ENCODE assay signal across 7 mouse cellular contexts in the genomic region with DNA sequence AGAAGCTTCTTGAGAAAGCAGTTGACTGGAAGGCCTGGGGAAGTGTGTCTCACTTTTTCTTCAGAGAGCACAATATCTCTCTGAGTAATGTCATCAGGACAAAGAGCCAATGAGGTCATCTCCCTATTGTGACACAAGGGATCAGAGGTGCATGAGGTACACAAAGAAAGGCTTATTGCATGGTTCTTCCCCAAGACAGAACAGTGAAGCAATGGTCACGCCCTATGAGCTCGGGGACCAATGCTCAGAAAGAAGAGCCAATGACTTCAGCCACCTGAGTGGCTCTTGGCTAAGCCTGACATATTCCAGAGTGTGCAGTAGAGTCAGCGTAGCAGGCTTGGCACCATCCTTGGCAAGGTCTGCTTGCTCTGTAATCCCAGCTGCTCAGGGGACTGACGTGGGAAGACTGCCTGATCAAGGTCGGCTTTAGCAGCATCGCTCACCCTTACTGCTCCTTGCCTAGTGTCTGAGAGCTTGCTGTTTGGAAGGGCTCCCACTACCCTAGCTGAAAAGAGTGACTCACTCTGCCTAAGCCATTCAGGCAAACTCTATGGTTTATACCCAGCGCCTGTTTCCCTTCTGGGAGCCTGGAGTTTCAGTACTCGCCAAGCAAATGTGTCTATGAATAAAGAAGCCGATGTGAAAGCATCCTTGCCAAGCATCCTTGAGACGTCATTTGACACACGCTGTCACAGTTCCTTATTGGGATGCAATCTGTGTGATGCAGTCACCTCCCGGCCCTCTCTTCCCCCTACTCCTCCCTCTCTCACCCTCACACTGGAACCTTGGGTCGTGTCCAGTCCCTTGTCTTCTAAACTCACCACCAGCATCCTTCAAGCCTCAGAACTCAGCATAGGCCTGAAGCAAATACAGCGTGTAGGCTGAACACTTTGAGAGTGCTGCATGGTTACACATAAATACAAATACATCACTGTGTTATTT.
DNase-seq lines count a peak whose midpoint lies in the region; ATAC-seq lines count a peak whose summit lies in the region.

No protein-coding gene starts in this region.

- 76% methylated on average over 14 of the region's 14 CpGs for WGBS in midbrain, embryonic 15.5 days
- WGBS in midbrain, embryonic 11.5 days: 89% methylated on average over 14 of the region's 14 CpGs

- H3K4me1 ChIP-seq in midbrain, embryonic 15.5 days: peaks cover 3% of the 10 kb centered on the region; the same call in 1 of the 2 replicates
- H3K4me1 ChIP-seq in midbrain, embryonic 11.5 days (ENCODE audit: control insufficient read depth, insufficient read depth, low read length): no peaks in the 10 kb centered on the region

- no peaks in the 10 kb centered on the region for H3K27me3 ChIP-seq in midbrain, embryonic 15.5 days (replicated peaks)
- no peaks in the 10 kb centered on the region for H3K27me3 ChIP-seq in midbrain, embryonic 11.5 days (ENCODE audit: control insufficient read depth, insufficient read depth, low read length)

- no peak overlapping the region for H3K4me3 ChIP-seq in midbrain, embryonic 15.5 days
- H3K4me3 ChIP-seq in midbrain, embryonic 11.5 days (ENCODE audit: low read depth, low read length): no peak overlapping the region

- peak; percentile 63 for ATAC-seq in midbrain, embryonic 15.5 days (replicated peaks)
- ATAC-seq in midbrain, embryonic 11.5 days (ENCODE audit: low FRiP score): no peak

- H3K27ac ChIP-seq in midbrain, embryonic 15.5 days: no peak overlapping the region
- no peak overlapping the region for H3K27ac ChIP-seq in midbrain, embryonic 11.5 days (ENCODE audit: low read depth, low read length)

- DNase-seq in midbrain, embryonic 11.5 days (ENCODE audit: low spot score, missing footprints): no peak
- peak; percentile 40 to 52 for DNase-seq in cerebellum, adult 18-20 months
- DNase-seq in gonadal fat pad, adult 2 months (ENCODE audit: low read depth): peak; percentile 79
- DNase-seq in right cerebral cortex, postnatal 14 days: peak; percentile 23
- no peak for DNase-seq in urinary bladder, postnatal 25 days (ENCODE audit: low spot score)
- DNase-seq in embryo, embryonic 10 days (ENCODE audit: low spot score): no peak

- H3K4me2 ChIP-seq in midbrain, embryonic 15.5 days: no peak overlapping the region
- no peak overlapping the region for H3K4me2 ChIP-seq in midbrain, embryonic 11.5 days

- no peaks in the 10 kb centered on the region for H3K36me3 ChIP-seq in midbrain, embryonic 15.5 days (replicated peaks)
- no peaks in the 10 kb centered on the region for H3K36me3 ChIP-seq in midbrain, embryonic 11.5 days (ENCODE audit: control insufficient read depth, insufficient read depth, low read length)

- no peak overlapping the region for H3K9ac ChIP-seq in midbrain, embryonic 15.5 days
- H3K9ac ChIP-seq in midbrain, embryonic 11.5 days (ENCODE audit: low read length): no peak overlapping the region

- no peaks in the 10 kb centered on the region for H3K9me3 ChIP-seq in midbrain, embryonic 15.5 days
- no peaks in the 10 kb centered on the region for H3K9me3 ChIP-seq in midbrain, embryonic 11.5 days (ENCODE audit: control insufficient read depth, low read length)

Comparison
In these comparisons a context has a peak if more than half of its experiments do, and no peak if none do; other contexts are left out.
1. DNase-seq: peak in cerebellum, adult 18-20 months (2 of 2), gonadal fat pad, adult 2 months (single experiment) and right cerebral cortex, postnatal 14 days (single experiment); none in midbrain, embryonic 11.5 days (single experiment), urinary bladder, postnatal 25 days (single experiment) and embryo, embryonic 10 days (single experiment).